Mouse (Mus musculus) spleen, adult 2 months (tissue): ENCODE results near the gene Otop3. TPM values are rescaled to one million over a fixed set of nuclear protein-coding genes. Genes with fewer than 3 reads are reported as not detected.

Source experiments
- DNase-seq, 2 experiments: peaks; one replicate each; pipeline versions ENCODE4 v3.0.0 to v3.0.0-alpha.2; 2012 to 2021; ENCODE audit warnings: low spot score in 2 of 2, low read depth in 1 of 2
- H3K27ac ChIP-seq: fragments of 200-500 bp; 2 replicates; pipeline ENCODE4 v1.5.1; 2012; ENCODE audit warnings: low read length, inconsistent platforms; ENCODE audit not compliant: insufficient read depth
- H3K27me3 ChIP-seq: fragments of 200-500 bp; 2 replicates; pipeline ENCODE4 v1.6.1; 2012; ENCODE audit warnings: mild to moderate bottlenecking, moderate library complexity, low read length, inconsistent platforms; ENCODE audit not compliant: control insufficient read depth, insufficient read depth
- H3K36me3 ChIP-seq: fragments of 200-500 bp; 2 replicates; pipeline ENCODE4 v1.6.1; 2012; ENCODE audit warnings: mild to moderate bottlenecking, low read length, inconsistent platforms; ENCODE audit not compliant: control insufficient read depth, insufficient read depth
- H3K4me1 ChIP-seq: fragments of 200-500 bp; 2 replicates; pipeline ENCODE4 v1.6.1; 2011; ENCODE audit warnings: inconsistent platforms; ENCODE audit not compliant: control insufficient read depth, insufficient read depth, insufficient read length
- H3K4me3 ChIP-seq: fragments of 200-500 bp; 2 replicates; pipeline ENCODE4 v1.5.1; 2011; ENCODE audit warnings: mild to moderate bottlenecking, inconsistent platforms; ENCODE audit not compliant: insufficient read depth, insufficient read length; ENCODE audit errors: extremely low read depth
- CTCF ChIP-seq: fragments of 200-500 bp; IDR thresholded peaks from 2 replicates; pipeline ENCODE4 v1.5.1; 2011; ENCODE audit warnings: mild to moderate bottlenecking, inconsistent platforms; ENCODE audit not compliant: insufficient read depth, insufficient read length, insufficient replicate concordance; ENCODE audit errors: extremely low read depth
- POLR2A ChIP-seq: fragments of 200-500 bp; IDR thresholded peaks from 2 replicates; pipeline ENCODE4 v1.6.1; 2011; ENCODE audit warnings: low read depth, low read length, inconsistent platforms
- WGBS: fragments of 180-500 bp; shearing (Covaris S2); methylation state at CpG from one replicate; pipeline ENCODE4 v1.1.7; 2018; 5-methylcytosine and 5-hydroxymethylcytosine counted together
- polyA plus RNA-seq: library from polyadenylated mRNA; depleted of rRNA; stranded (reverse); fragments of >200 nt; gene quantifications from 2 replicates; pipeline ENCODE4 v1.2.3, GENCODE M21; 2012

The Otop3 gene
- polyA plus RNA-seq, 1 experiment, result not detected

- peaks cover 10% of the 10 kb centered on the region for H3K4me1 ChIP-seq
- no peak for DNase-seq
- no peaks in the 10 kb centered on the region for H3K36me3 ChIP-seq
- no peak overlapping the region for H3K27ac ChIP-seq
- H3K27me3 ChIP-seq, result peaks cover 7% of the 10 kb centered on the region; the same call in 1 of the 2 replicates
- no peak overlapping the region for H3K4me3 ChIP-seq
- 85% methylated on average over 1 of the region's 1 CpGs for WGBS
- TF ChIP-seq CTCF, result no peak
- TF ChIP-seq POLR2A, result no peak
Observed at GRCm38 (mm10) chr11:115372015-115372414, 37.5 kb downstream of the Otop3 start.

- WGBS, result 44% methylated on average over 2 of the region's 2 CpGs
- Histone ChIP-seq H3K4me1 (peaks cover 2% of the 10 kb centered on the region; the same call in 1 of the 2 replicates), H3K27ac (no peak overlapping the region), H3K27me3 (peaks cover 3% of the 10 kb centered on the region; the same call in 1 of the 2 replicates), H3K36me3 (no peaks in the 10 kb centered on the region), H3K4me3 (no peak overlapping the region)
- TF ChIP-seq POLR2A, result no peak
- TF ChIP-seq CTCF, result no peak
- DNase-seq, result no peak
Observed at GRCm38 (mm10) chr11:115372737-115373136, 38.2 kb downstream of the Otop3 start.

- no peak for DNase-seq
- TF ChIP-seq CTCF (no peak), POLR2A (no peak)
- Histone ChIP-seq H3K27ac (peak overlapping the region; percentile 10; the same call in 1 of the 2 replicates), H3K4me1 (peaks cover 2% of the 10 kb centered on the region; the same call in 1 of the 2 replicates), H3K36me3 (no peaks in the 10 kb centered on the region), H3K4me3 (peak overlapping the region; percentile 12; the same call in 1 of the 2 replicates), H3K27me3 (peaks cover 3% of the 10 kb centered on the region)
- WGBS, result 3% methylated on average over 30 of the region's 30 CpGs
Observed at GRCm38 (mm10) chr11:115373805-115374694, 39.5 kb downstream of the Otop3 start.

- H3K27me3 ChIP-seq, result peaks cover 3% of the 10 kb centered on the region
- DNase-seq, result no peak
- peaks cover 2% of the 10 kb centered on the region; the same call in 1 of the 2 replicates for H3K4me1 ChIP-seq
- H3K36me3 ChIP-seq, result no peaks in the 10 kb centered on the region
- WGBS, result 63% methylated on average over 12 of the region's 12 CpGs
- H3K27ac ChIP-seq, result no peak overlapping the region
- TF ChIP-seq POLR2A (no peak), CTCF (no peak)
- H3K4me3 ChIP-seq, result no peak overlapping the region
Observed at GRCm38 (mm10) chr11:115374695-115375425, 40.3 kb downstream of the Otop3 start.

- TF ChIP-seq POLR2A (no peak), CTCF (no peak)
- H3K36me3 ChIP-seq, result no peaks in the 10 kb centered on the region
- H3K4me3 ChIP-seq, result no peak overlapping the region
- no peak for DNase-seq
- peaks cover 4% of the 10 kb centered on the region for H3K4me1 ChIP-seq
- H3K27me3 ChIP-seq, result peaks cover 8% of the 10 kb centered on the region
- WGBS, result 66% methylated on average over 7 of the region's 7 CpGs
- H3K27ac ChIP-seq, result no peak overlapping the region
Observed at GRCm38 (mm10) chr11:115376722-115377121, 42.2 kb downstream of the Otop3 start.

GRCm38 (mm10) chr11:115377254-115377653, 42.7 kb downstream of the Otop3 start:
- Histone ChIP-seq H3K4me3 (no peak overlapping the region), H3K36me3 (no peaks in the 10 kb centered on the region)

More at GRCm38 (mm10) chr11:115377254-115377653, 42.7 kb downstream of the Otop3 start:
- WGBS, result 65% methylated on average over 4 of the region's 4 CpGs
- Histone ChIP-seq H3K27ac (no peak overlapping the region), H3K4me1 (peaks cover 9% of the 10 kb centered on the region), H3K27me3 (peaks cover 14% of the 10 kb centered on the region)
- TF ChIP-seq CTCF (no peak), POLR2A (no peak)
- DNase-seq, result no peak
